Mouse (Mus musculus): ENCODE measurements around the gene Ddb1. TPM values are rescaled to one million over a fixed set of nuclear protein-coding genes. Genes with fewer than 3 reads are reported as not detected.
A peak's percentile ranks its signal among the peaks of the same experiment; 100 is the strongest.

Ddb1 gene
- polyA plus RNA-seq, 1 experiment: 103 TPM

DNA sequence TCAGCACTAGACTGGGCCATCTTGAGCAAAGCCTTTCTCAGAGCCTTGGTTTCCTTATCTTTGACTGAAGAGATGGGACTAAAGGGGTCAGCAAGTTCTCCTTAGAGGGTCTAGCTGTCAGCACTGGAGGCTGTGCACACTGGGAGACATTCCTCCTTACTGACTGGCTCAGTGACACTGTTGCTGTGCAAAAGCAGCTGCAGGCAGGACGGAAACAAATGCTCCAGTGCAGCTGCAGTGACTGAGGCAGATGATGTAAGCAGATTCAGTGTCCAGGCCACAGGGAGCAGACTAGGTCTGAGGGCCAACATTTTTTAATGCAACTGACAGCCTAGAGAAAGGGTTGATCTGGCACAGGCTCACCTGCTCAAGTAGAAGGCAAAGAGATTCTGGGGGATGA, 68.1 kb downstream of the Ddb1 start:
- Histone ChIP-seq H3K4me1 (ENCODE audit: control insufficient read depth, insufficient read depth, low read length) (no peaks in the 10 kb centered on the region), H3K4me3 (ENCODE audit: insufficient read depth, low read length) (no peak overlapping the region), H3K27ac (ENCODE audit: insufficient read depth, low read depth, low read length) (no peak overlapping the region)
- TF ChIP-seq CTCF (IDR thresholded peaks at IDR 0.05; ENCODE audit: low read depth, low read length) (no peak), POLR2A (IDR thresholded peaks at IDR 0.05; ENCODE audit: borderline replicate concordance, low read depth, low read length) (no peak)

DNA sequence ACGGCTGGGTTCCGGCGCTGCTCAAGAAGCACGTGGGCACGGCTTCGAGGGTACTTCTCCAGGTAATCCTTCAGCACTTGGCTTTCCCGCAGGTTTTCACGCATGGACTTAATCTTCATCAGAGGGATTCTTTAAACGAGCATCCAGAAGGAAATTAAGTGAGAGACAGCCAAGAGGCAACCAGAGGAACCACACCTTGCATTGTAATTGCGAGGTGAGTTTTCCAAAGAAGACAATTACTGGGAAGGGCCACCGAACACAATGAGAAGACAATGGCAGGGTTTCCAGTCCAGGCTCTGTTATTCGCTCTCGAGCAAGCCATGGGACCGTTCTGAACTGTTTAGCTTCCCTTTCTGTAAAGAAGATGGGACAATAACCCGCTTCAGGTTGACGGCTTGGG, 71.5 kb downstream of the Ddb1 start:
- TF ChIP-seq POLR2A (IDR thresholded peaks at IDR 0.05; ENCODE audit: borderline replicate concordance, low read depth, low read length): no peak
- no peak for TF ChIP-seq CTCF (IDR thresholded peaks at IDR 0.05; ENCODE audit: low read depth, low read length)

DNA sequence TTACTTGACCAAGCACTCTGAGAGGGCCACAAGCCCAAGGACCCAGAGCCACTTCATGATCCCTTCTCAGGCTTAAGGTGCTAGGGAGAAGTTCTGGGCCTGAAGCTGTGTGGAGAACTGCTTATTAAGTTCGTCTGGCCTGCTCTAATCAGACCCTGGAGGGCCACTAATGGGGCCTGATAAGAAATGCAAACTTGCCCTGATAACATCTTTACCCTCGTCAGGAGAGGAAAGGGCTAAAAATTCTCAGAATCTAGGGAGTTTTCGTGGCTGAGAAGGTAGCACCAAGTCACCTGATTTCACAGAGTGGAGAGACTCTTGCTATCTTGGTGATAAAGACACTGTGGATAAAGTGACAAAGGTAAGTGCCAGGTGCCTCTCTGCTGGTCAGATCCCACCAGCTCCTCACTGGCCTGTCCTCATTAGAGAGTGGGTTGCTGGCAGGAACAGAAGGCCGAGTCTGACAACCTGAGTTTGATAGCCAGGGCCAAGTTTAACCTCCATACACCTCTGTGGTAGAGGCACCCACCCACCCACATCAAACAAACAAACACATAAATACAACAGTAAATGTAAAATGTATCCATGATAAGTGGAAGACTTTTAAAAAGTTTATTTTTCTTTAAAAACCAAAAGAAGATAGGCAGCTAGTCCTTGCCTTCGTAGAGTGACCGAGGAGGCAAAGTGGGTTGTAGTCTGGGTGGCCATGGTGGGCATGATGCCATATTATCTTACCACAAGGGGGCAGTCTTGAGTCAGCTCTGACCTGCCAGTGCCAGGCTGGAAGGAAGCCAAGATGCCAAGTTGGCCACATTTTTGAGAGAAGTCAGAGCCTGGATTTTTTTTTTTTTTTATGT, 73.0 kb downstream of the Ddb1 start, which contains the start of gene Pga5:
Gene Pga5 (minus strand): TSS at position 157 of the 857 bp plus-strand sequence.
- no peak within 1 kb of the TSS for H3K4me3 ChIP-seq (ENCODE audit: insufficient read depth, low read length)
- no peak within 1 kb of the TSS for H3K27ac ChIP-seq (ENCODE audit: insufficient read depth, low read depth, low read length)
- H3K4me1 ChIP-seq (ENCODE audit: control insufficient read depth, insufficient read depth, low read length): no peaks in the 10 kb centered on the region
- no peak for TF ChIP-seq POLR2A (IDR thresholded peaks at IDR 0.05; ENCODE audit: borderline replicate concordance, low read depth, low read length)
- peak; percentile 84 for TF ChIP-seq CTCF (IDR thresholded peaks at IDR 0.05; ENCODE audit: low read depth, low read length)

More for the DNA sequence above, 71.5 kb downstream of the Ddb1 start:
- H3K27ac ChIP-seq (ENCODE audit: insufficient read depth, low read depth, low read length): no peak overlapping the region
- H3K4me1 ChIP-seq (ENCODE audit: control insufficient read depth, insufficient read depth, low read length): no peaks in the 10 kb centered on the region
- H3K4me3 ChIP-seq (ENCODE audit: insufficient read depth, low read length): no peak overlapping the region

DNA sequence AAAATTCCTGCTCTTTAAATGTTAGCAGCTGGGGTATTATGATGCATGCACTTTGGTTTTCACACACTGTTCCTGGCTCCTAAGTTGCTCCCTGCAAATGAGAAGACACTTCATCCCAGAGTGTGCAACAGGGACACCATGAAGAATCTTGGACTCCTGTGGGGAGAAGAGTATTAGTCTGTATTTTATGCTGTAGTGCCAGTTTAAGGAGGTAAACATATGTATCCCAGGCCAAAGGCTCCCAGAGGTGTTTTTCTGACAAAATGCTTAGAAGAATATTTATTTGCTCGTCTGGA, 73.6 kb downstream of the Ddb1 start:
- H3K4me1 ChIP-seq (ENCODE audit: control insufficient read depth, insufficient read depth, low read length): no peaks in the 10 kb centered on the region
- no peak for TF ChIP-seq POLR2A (IDR thresholded peaks at IDR 0.05; ENCODE audit: borderline replicate concordance, low read depth, low read length)
- no peak for TF ChIP-seq CTCF (IDR thresholded peaks at IDR 0.05; ENCODE audit: low read depth, low read length)
- H3K4me3 ChIP-seq (ENCODE audit: insufficient read depth, low read length): no peak overlapping the region

More for the DNA sequence above, 73.6 kb downstream of the Ddb1 start:
- H3K27ac ChIP-seq (ENCODE audit: insufficient read depth, low read depth, low read length): no peak overlapping the region

Other genes starting within 250 kb of the Ddb1 start
- not detected in 2 replicates for gene Syt7, start 216.2 kb upstream of the Ddb1 start, polyA plus RNA-seq (2012; ENCODE audit: insufficient read depth, insufficient read length, missing spikeins)
- gene Lrrc10b, start 147.9 kb upstream of the Ddb1 start, polyA plus RNA-seq (2012; ENCODE audit: insufficient read depth, insufficient read length, missing spikeins): not detected in 2 replicates
- 0.54 TPM in 1 of 2 replicates, not detected in the other for gene Ppp1r32, start 122.4 kb upstream of the Ddb1 start, polyA plus RNA-seq (2012; ENCODE audit: insufficient read depth, insufficient read length, missing spikeins)
- 62.0 and 62.8 TPM in 2 replicates for gene Cpsf7, start 80.1 kb upstream of the Ddb1 start, polyA plus RNA-seq (2012; ENCODE audit: insufficient read depth, insufficient read length, missing spikeins)
- 47.0 and 51.9 TPM in 2 replicates for gene Sdhaf2, start 79.2 kb upstream of the Ddb1 start, polyA plus RNA-seq (2012; ENCODE audit: insufficient read depth, insufficient read length, missing spikeins)
- gene Tmem216, start 49.1 kb upstream of the Ddb1 start, polyA plus RNA-seq (2012; ENCODE audit: insufficient read depth, insufficient read length, missing spikeins): 6.6 and 7.8 TPM in 2 replicates
- 30.1 and 34.2 TPM in 2 replicates for gene Cyb561a3, start 28.2 kb upstream of the Ddb1 start, polyA plus RNA-seq (2012; ENCODE audit: insufficient read depth, insufficient read length, missing spikeins)
- gene Tmem138, start 28.0 kb upstream of the Ddb1 start, polyA plus RNA-seq (2012; ENCODE audit: insufficient read depth, insufficient read length, missing spikeins): 8.4 and 10.6 TPM in 2 replicates
- 4.9 and 7.1 TPM in 2 replicates for gene Tkfc, start 327 bp downstream of the Ddb1 start, polyA plus RNA-seq (2012; ENCODE audit: insufficient read depth, insufficient read length, missing spikeins)
- gene Vwce, start 28.9 kb downstream of the Ddb1 start, polyA plus RNA-seq (2012; ENCODE audit: insufficient read depth, insufficient read length, missing spikeins): not detected in 2 replicates
- not detected in 2 replicates for gene Pga5, start 72.7 kb downstream of the Ddb1 start, polyA plus RNA-seq (2012; ENCODE audit: insufficient read depth, insufficient read length, missing spikeins)
- 39.9 and 41.7 TPM in 2 replicates for gene Vps37c, start 83.4 kb downstream of the Ddb1 start, polyA plus RNA-seq (2012; ENCODE audit: insufficient read depth, insufficient read length, missing spikeins)
- not detected in 2 replicates for gene Cd5, start 133.7 kb downstream of the Ddb1 start, polyA plus RNA-seq (2012; ENCODE audit: insufficient read depth, insufficient read length, missing spikeins)
- gene Cd6, start 224.7 kb downstream of the Ddb1 start, polyA plus RNA-seq (2012; ENCODE audit: insufficient read depth, insufficient read length, missing spikeins): not detected in 2 replicates
- gene Slc15a3, start 234.4 kb downstream of the Ddb1 start, polyA plus RNA-seq (2012; ENCODE audit: insufficient read depth, insufficient read length, missing spikeins): 93.7 and 94.6 TPM in 2 replicates